Mouse (Mus musculus) megakaryocyte, embryonic 14.5 days (primary cell): ENCODE data around the gene Zfp609. TPM values are rescaled to one million over a fixed set of nuclear protein-coding genes. Genes with fewer than 3 reads are reported as not detected.

ENCODE experiments used
- H3K27me3 ChIP-seq: replicated peaks from 2 replicates; pipeline ENCODE3; 2012; ENCODE audit warnings: inconsistent platforms
- H3K36me3 ChIP-seq: replicated peaks from 2 replicates; pipeline ENCODE3; 2012; ENCODE audit warnings: low read length, inconsistent platforms, mixed read lengths
- H3K4me1 ChIP-seq: 2 replicates; pipeline ENCODE4 v1.6.1; 2012; ENCODE audit warnings: inconsistent platforms
- H3K4me3 ChIP-seq: replicated peaks from 2 replicates; pipeline ENCODE3; 2012; ENCODE audit warnings: moderate library complexity, mild to moderate bottlenecking, inconsistent platforms
- H3K9me3 ChIP-seq: 2 replicates; pipeline ENCODE4 v1.6.1; 2012; ENCODE audit warnings: inconsistent platforms
- FLI1 ChIP-seq: IDR thresholded peaks from 2 replicates; pipeline ENCODE4 v1.6.1; 2012; ENCODE audit warnings: low read length, inconsistent platforms, mixed read lengths
- GATA1 ChIP-seq: IDR thresholded peaks from 3 replicates; pipeline ENCODE4 v1.6.1; 2012; ENCODE audit warnings: mixed read lengths, low read length, inconsistent platforms, borderline replicate concordance
- polyA plus RNA-seq: library from polyadenylated mRNA; stranded (reverse); fragments of >175 nt; gene quantifications from 2 replicates; pipeline ENCODE4 v1.2.3, GENCODE M21; 2012; ENCODE audit warnings: low replicate concordance; ENCODE audit not compliant: insufficient read depth

Zfp609 gene
- polyA plus RNA-seq, 1 experiment = 15.5 TPM

GRCm38 (mm10) chr9:65646782-65647181, 180.6 kb downstream of the Zfp609 start:
- Histone ChIP-seq H3K9me3 (no peaks in the 10 kb centered on the region), H3K4me3 (no peak overlapping the region), H3K27me3 (no peaks in the 10 kb centered on the region), H3K36me3 (peaks cover 85% of the 10 kb centered on the region), H3K4me1 (peaks cover 97% of the 10 kb centered on the region)
- TF ChIP-seq FLI1 = no peak
- TF ChIP-seq GATA1 = no peak

DNA sequence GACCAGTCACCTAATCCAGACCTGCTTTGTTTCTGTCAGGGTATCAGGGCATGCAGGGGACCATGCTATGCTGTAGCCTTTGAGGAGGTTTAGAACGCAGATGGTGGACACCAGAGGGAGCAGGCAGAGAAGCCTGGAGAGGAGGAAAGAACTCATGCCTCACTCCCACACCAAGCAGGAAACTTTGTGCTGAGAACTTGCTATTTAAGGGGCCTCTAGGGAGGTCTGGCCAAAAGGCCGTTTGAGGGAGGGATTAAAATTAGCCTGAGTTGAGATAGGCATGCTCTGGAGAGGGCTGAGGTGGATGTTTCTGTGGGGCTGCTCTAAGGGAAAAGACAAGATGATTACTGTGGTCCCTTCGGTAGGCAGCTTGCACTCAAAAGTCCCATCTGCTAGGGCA, 181.4 kb downstream of the Zfp609 start:
- H3K27me3 ChIP-seq = no peaks in the 10 kb centered on the region

GRCm38 (mm10) chr9:65644960-65645359, 182.4 kb downstream of the Zfp609 start:
- H3K9me3 ChIP-seq = no peaks in the 10 kb centered on the region
- peaks cover 83% of the 10 kb centered on the region for H3K36me3 ChIP-seq
- H3K4me3 ChIP-seq = peak overlapping the region; percentile 86
- TF ChIP-seq GATA1 (no peak), FLI1 (no peak)
- H3K27me3 ChIP-seq = no peaks in the 10 kb centered on the region
- H3K4me1 ChIP-seq = peaks cover 98% of the 10 kb centered on the region

More for the DNA sequence above, 181.4 kb downstream of the Zfp609 start:
- Histone ChIP-seq H3K4me1 (peaks cover 98% of the 10 kb centered on the region), H3K9me3 (no peaks in the 10 kb centered on the region), H3K36me3 (peaks cover 84% of the 10 kb centered on the region), H3K4me3 (peak overlapping the region; percentile 86)
- no peak for TF ChIP-seq GATA1
- TF ChIP-seq FLI1 = no peak

DNA sequence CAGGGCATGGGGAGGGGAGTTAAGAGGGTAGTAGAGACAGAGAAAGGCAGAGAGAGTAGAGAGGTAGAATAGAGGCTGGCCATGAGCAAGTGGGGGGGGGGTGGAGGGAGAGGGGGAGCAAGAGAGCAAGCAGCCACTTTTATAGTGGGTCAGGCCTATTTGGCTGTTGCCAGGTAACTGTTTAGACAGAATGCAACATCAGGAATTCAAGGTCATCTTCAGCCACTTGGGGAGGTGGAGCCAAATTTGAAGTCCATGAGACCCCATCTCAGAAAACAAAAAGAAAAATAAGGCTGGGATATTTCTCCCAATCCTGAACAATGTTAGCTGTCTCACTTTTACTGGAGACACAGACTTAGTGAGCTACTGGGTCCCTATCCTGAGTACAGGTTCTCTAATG, 184.8 kb downstream of the Zfp609 start:
- H3K4me1 ChIP-seq = peaks cover 98% of the 10 kb centered on the region
- no peaks in the 10 kb centered on the region for H3K9me3 ChIP-seq
- no peak overlapping the region for H3K4me3 ChIP-seq
- peaks cover 81% of the 10 kb centered on the region for H3K36me3 ChIP-seq
- no peak for TF ChIP-seq GATA1
- no peak for TF ChIP-seq FLI1
- no peaks in the 10 kb centered on the region for H3K27me3 ChIP-seq

Other genes with a start within 250 kb of the Zfp609 start
- gene Plekho2, start 247.5 kb downstream of the Zfp609 start, polyA plus RNA-seq = 198 and 329 TPM in 2 replicates
- 3.9 and 6.9 TPM in 2 replicates for gene Pif1, start 240.4 kb downstream of the Zfp609 start, polyA plus RNA-seq
- 500 and 536 TPM in 2 replicates for gene Rbpms2, start 197.9 kb downstream of the Zfp609 start, polyA plus RNA-seq
- 27.7 and 31.8 TPM in 2 replicates for gene Oaz2, start 159.6 kb downstream of the Zfp609 start, polyA plus RNA-seq
- 2.8 TPM in 1 of 2 replicates, not detected in the other for gene Pclaf, start 62.7 kb upstream of the Zfp609 start, polyA plus RNA-seq
- 0.58 TPM in 1 of 2 replicates, not detected in the other for gene Trip4, start 81.2 kb upstream of the Zfp609 start, polyA plus RNA-seq
- gene Csnk1g1, start 81.4 kb upstream of the Zfp609 start, polyA plus RNA-seq = 0.45 and 1.4 TPM in 2 replicates
- gene Ppib, start 232.7 kb upstream of the Zfp609 start, polyA plus RNA-seq = 39.4 and 300 TPM in 2 replicates
- 0.16 TPM in 1 of 2 replicates, not detected in the other for gene Snx22, start 242.2 kb upstream of the Zfp609 start, polyA plus RNA-seq